Mouse (Mus musculus) liver, postnatal 0 days (tissue): Measurements from ENCODE around the gene Socs3.

Experiments used
- CTCF ChIP-seq: sonication (generic); IDR thresholded peaks from 2 replicates; pipeline ENCODE4 v1.5.1; 2016; ENCODE audit warnings: antibody characterized with exemption, low read depth
- EP300 ChIP-seq: IDR thresholded peaks from 2 replicates; pipeline ENCODE4 v1.6.1; 2016; ENCODE audit warnings: antibody characterized with exemption, low read depth, mild to moderate bottlenecking

- TF ChIP-seq CTCF = no peak
- TF ChIP-seq EP300 = no peak
Observed at GRCm38 (mm10) chr11:117924466-117924865, 45.4 kb downstream of the Socs3 start.
